Mouse (Mus musculus) thymus, adult 2 months (tissue): Measurements from ENCODE around the gene Olfr221.

ENCODE experiments used
- CTCF ChIP-seq: fragments of 200-500 bp; IDR thresholded peaks from 2 replicates; pipeline ENCODE4 v1.5.1; 2012; ENCODE audit warnings: mild to moderate bottlenecking, control low read depth, low read length, moderate library complexity, borderline replicate concordance; ENCODE audit not compliant: control insufficient read depth, poor library complexity, insufficient read depth; ENCODE audit errors: extremely low read depth
- POLR2A ChIP-seq: fragments of 200-500 bp; IDR thresholded peaks from 2 replicates; pipeline ENCODE4 v1.6.1; 2012; ENCODE audit warnings: mild to moderate bottlenecking, low read length, control low read depth, moderate library complexity; ENCODE audit not compliant: control insufficient read depth, poor library complexity, insufficient read depth; ENCODE audit errors: extremely low read depth

DNA sequence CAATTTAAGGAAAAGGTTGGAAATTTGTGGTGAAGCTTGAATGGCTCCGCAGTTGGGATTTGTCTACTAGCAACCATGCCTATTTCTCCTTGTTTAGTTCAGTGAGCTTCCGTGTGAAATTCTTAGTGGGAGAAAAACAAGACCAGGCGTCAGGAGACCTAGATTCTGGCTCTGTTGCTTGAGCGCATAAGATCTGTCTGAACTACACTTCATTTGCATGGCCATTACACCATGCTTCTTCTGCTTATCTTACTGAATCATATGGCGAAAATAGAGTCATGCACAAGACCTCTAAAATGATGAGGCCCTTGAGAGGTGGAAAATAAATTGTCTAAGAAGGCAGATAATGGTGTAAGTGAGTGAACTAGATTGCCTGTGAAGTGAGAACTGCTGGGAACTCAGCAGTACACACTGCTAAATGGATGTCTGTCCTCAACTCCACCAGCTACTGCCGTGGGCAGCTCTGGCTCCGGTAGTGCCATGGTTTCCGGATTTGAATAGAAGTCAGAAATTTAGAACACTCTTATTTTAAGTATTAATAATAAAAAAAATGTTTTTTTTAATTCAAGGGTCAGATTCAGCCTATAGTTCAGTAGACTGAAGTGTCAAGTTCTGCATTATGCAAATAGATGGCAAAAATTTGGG, 20.6 kb downstream of the Olfr221 start:
- TF ChIP-seq CTCF (no peak), POLR2A (no peak)
